Mouse (Mus musculus): ENCODE results near the gene Kdelc1. TPM values are rescaled to one million over a fixed set of nuclear protein-coding genes. Genes with fewer than 3 reads are reported as not detected.

Gene Kdelc1
- polyA plus RNA-seq, 1 experiment from 2014 or later, result 68.6 TPM

Other genes starting within 250 kb of the Kdelc1 start
- 56.5 and 58.7 TPM in 2 replicates for gene Tpp2, start 185.2 kb downstream of the Kdelc1 start, polyA plus RNA-seq (2015; fragmentation: Nextera tagmentation; extraction: Ambion mirVana)
- gene Mettl21c, start 98.8 kb downstream of the Kdelc1 start, polyA plus RNA-seq (2015; fragmentation: Nextera tagmentation; extraction: Ambion mirVana), result 0.51 and 1.3 TPM in 2 replicates
- 0.04 and 0.06 TPM in 2 replicates for gene Gm8251, start 56.9 kb downstream of the Kdelc1 start, polyA plus RNA-seq (2015; fragmentation: Nextera tagmentation; extraction: Ambion mirVana)
- gene Tex30, start 16.4 kb downstream of the Kdelc1 start, polyA plus RNA-seq (2015; fragmentation: Nextera tagmentation; extraction: Ambion mirVana), result 56.0 and 65.7 TPM in 2 replicates
- gene Bivm, start 149 bp upstream of the Kdelc1 start, polyA plus RNA-seq (2015; fragmentation: Nextera tagmentation; extraction: Ambion mirVana), result 14.4 and 17.4 TPM in 2 replicates
- gene Ercc5, start 28.9 kb upstream of the Kdelc1 start, polyA plus RNA-seq (2015; fragmentation: Nextera tagmentation; extraction: Ambion mirVana), result 24.7 and 25.6 TPM in 2 replicates
- 0.29 and 2.3 TPM in 2 replicates for gene Mettl21e, start 100.2 kb upstream of the Kdelc1 start, polyA plus RNA-seq (2015; fragmentation: Nextera tagmentation; extraction: Ambion mirVana)

All from limb, embryonic 15.5 days (tissue).